Mouse (Mus musculus) liver, postnatal 0 days (tissue): ENCODE data around the gene Ap2s1. TPM values are rescaled to one million over a fixed set of nuclear protein-coding genes. Genes with fewer than 3 reads are reported as not detected.
A peak's percentile ranks its signal among the peaks of the same experiment; 100 is the strongest.
"Not testable (repeated sequence)": the region's sequence is repeated elsewhere in the genome, so short reads cannot be mapped to it uniquely, and the experiment has no call there.

ENCODE experiments used
- ATAC-seq: fragments of 200-750 bp; cut with Nextera tagmentation; 2 replicates; pipeline ENCODE4 v1.8.0; 2017; ENCODE audit warnings: mild to moderate bottlenecking, moderate library complexity
- DNase-seq: peaks from one replicate; pipeline ENCODE4 v3.0.0-alpha.2; 2016
- H3K27ac ChIP-seq: fragments of 300-500 bp; sonication (generic); 2 replicates; pipeline ENCODE4 v1.5.1; 2014; ENCODE audit warnings: antibody characterized with exemption, moderate library complexity, mild to moderate bottlenecking, low read depth
- H3K27me3 ChIP-seq: fragments of 300-500 bp; sonication (generic); 2 replicates; pipeline ENCODE4 v1.6.1; 2014; ENCODE audit warnings: low read length, control low read depth, mixed read lengths; ENCODE audit not compliant: insufficient read depth
- H3K36me3 ChIP-seq: fragments of 300-500 bp; sonication (generic); replicated peaks from 2 replicates; pipeline ENCODE4 v1.6.1; 2014; ENCODE audit warnings: mild to moderate bottlenecking, control low read depth, low read length, moderate library complexity, mixed read lengths; ENCODE audit not compliant: insufficient read depth
- H3K4me1 ChIP-seq: fragments of 300-500 bp; sonication (generic); 2 replicates; pipeline ENCODE4 v1.6.1; 2014; ENCODE audit warnings: antibody characterized with exemption, mild to moderate bottlenecking, control low read depth; ENCODE audit not compliant: insufficient read depth
- H3K4me2 ChIP-seq: fragments of 300-500 bp; sonication (generic); 2 replicates; pipeline ENCODE4 v1.6.1; 2014; ENCODE audit warnings: low read depth, mild to moderate bottlenecking, low read length, moderate library complexity, mixed read lengths
- H3K4me3 ChIP-seq: fragments of 300-500 bp; sonication (generic); 2 replicates; pipeline ENCODE4 v1.5.1; 2014; ENCODE audit warnings: low read depth, low read length
- H3K9ac ChIP-seq: fragments of 300-500 bp; sonication (generic); replicated peaks from 2 replicates; pipeline ENCODE4 v1.6.1; 2014; ENCODE audit warnings: mild to moderate bottlenecking, moderate library complexity
- H3K9me3 ChIP-seq: fragments of 300-500 bp; sonication (generic); 2 replicates; pipeline ENCODE4 v1.6.1; 2016; ENCODE audit warnings: mild to moderate bottlenecking, control low read depth, low read length, mixed read lengths
- CTCF ChIP-seq: sonication (generic); IDR thresholded peaks from 2 replicates; pipeline ENCODE4 v1.5.1; 2016; ENCODE audit warnings: antibody characterized with exemption, low read depth
- EP300 ChIP-seq: IDR thresholded peaks from 2 replicates; pipeline ENCODE4 v1.6.1; 2016; ENCODE audit warnings: antibody characterized with exemption, low read depth, mild to moderate bottlenecking
- WGBS: fragments of 180-500 bp; shearing (Covaris S2); extraction: QIAGEN DNeasy Blood & Tissue Kit; methylation state at CpG from one replicate; pipeline ENCODE4 v1.1.7; 2014; ENCODE audit not compliant: insufficient replicate concordance; 5-methylcytosine and 5-hydroxymethylcytosine counted together
- polyA plus RNA-seq: library from polyadenylated mRNA; unstranded; fragments of >200 nt; fragmentation: Nextera tagmentation; extraction: Ambion mirVana; gene quantifications from 2 replicates; pipeline ENCODE4 v1.2.1, GENCODE M21; 2015

Gene Ap2s1
- polyA plus RNA-seq, 1 experiment from 2014 or later, result 153 TPM

- Histone ChIP-seq H3K9ac (no peak overlapping the region), H3K36me3 (no peaks in the 10 kb centered on the region), H3K27me3 (no peaks in the 10 kb centered on the region), H3K4me2 (no peak overlapping the region), H3K27ac (no peak overlapping the region), H3K9me3 (no peaks in the 10 kb centered on the region), H3K4me3 (no peak overlapping the region), H3K4me1 (no peaks in the 10 kb centered on the region)
- DNase-seq (no peak), ATAC-seq (no peak)
- TF ChIP-seq CTCF (no peak), EP300 (no peak)
- WGBS, result 37% methylated on average over 9 of the region's 9 CpGs
Observed at GRCm38 (mm10) chr7:16708244-16708643, 30.0 kb upstream of the Ap2s1 start.

DNA sequence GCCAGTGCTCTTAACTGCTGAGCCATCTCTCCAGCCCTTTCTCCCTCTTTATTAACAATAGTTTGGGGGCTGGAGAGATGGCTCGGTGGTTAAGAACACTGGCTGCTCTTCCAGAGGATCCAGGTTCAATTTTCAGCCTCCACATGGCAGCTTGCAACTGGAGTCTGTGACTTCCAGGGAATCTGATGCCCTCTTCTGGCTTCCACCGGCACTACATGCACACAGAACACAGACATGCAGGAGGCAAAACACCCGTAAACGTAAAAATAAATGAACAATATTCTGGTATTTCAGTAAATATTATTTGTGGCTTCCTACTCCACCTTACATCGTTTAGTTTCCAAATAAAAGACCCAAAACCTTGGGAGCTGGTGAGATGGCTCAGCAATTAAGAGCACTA, 27.6 kb upstream of the Ap2s1 start:
- no peak for DNase-seq
- Histone ChIP-seq H3K27me3 (no peaks in the 10 kb centered on the region), H3K4me2 (no peak overlapping the region), H3K4me1 (no peaks in the 10 kb centered on the region), H3K9me3 (no peaks in the 10 kb centered on the region), H3K9ac (no peak overlapping the region), H3K36me3 (no peaks in the 10 kb centered on the region), H3K4me3 (no peak overlapping the region), H3K27ac (no peak overlapping the region)
- no peak for ATAC-seq
- no peak for TF ChIP-seq EP300
- TF ChIP-seq CTCF, result peak; percentile 44
- 64% methylated on average over 5 of the region's 5 CpGs for WGBS

- no peak overlapping the region for H3K27ac ChIP-seq
- 66% methylated on average over 13 of the region's 13 CpGs for WGBS
- no peak for ATAC-seq
- no peaks in the 10 kb centered on the region for H3K9me3 ChIP-seq
- no peaks in the 10 kb centered on the region for H3K4me1 ChIP-seq
- no peak overlapping the region for H3K9ac ChIP-seq
- H3K27me3 ChIP-seq, result no peaks in the 10 kb centered on the region
- H3K4me2 ChIP-seq, result no peak overlapping the region
- TF ChIP-seq CTCF (peak; percentile 41), EP300 (no peak)
- no peak for DNase-seq
- no peaks in the 10 kb centered on the region for H3K36me3 ChIP-seq
- H3K4me3 ChIP-seq, result no peak overlapping the region
Observed at GRCm38 (mm10) chr7:16712633-16713415, 25.4 kb upstream of the Ap2s1 start.

DNA sequence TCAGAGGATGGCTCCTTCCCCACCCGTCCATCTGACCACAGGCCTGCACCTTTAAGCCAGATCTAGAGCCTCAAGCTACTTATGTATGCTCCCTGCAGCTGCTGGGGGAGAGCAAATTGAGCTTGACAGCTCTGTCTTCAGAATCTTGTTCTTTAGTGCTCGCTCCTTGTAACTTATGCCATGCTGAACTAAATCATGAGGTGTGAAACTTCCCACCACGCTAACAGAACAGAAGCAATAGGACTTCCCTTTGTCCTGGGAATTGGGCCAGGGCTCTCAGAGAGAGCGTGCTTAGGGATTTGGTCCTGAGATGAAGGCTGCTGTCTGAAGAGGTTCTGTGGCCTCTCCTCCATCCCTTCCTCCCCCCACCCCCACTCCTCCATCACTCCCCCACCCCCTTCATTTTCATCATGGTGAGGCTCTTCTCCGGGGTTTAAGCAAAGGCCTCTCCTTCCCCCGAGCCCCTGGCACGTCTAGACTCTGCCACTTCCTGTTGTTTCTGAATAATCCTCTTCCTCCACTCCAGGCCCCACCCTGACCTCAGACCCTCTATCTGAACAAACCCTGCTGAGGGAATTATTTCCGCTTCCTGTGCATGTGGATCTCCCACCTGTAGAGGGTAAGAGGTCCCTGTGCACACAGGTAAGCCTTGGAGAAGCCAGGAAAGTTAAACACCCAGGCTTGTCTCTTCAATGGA, 21.6 kb upstream of the Ap2s1 start:
- 39% methylated on average over 8 of the region's 8 CpGs for WGBS
- DNase-seq, ATAC-seq: not testable (repeated sequence)

GRCm38 (mm10) chr7:16721629-16722028, 16.6 kb upstream of the Ap2s1 start, which contains the start of gene Ceacam9:
Ceacam9 (plus strand) TSS chr7:16721929.
- no peaks in the 10 kb centered on the region for H3K36me3 ChIP-seq
- H3K4me2 ChIP-seq, result no peak within 1 kb of the TSS
- H3K27me3 ChIP-seq, result no peaks in the 10 kb centered on the region
- DNase-seq (no peak), ATAC-seq (no peak)
- no peaks in the 10 kb centered on the region for H3K4me1 ChIP-seq
- no peak within 1 kb of the TSS for H3K9ac ChIP-seq
- H3K4me3 ChIP-seq, result no peak within 1 kb of the TSS
- H3K9me3 ChIP-seq, result no peaks in the 10 kb centered on the region
- no peak within 1 kb of the TSS for H3K27ac ChIP-seq
- TF ChIP-seq EP300 (no peak), CTCF (no peak)
- 70% methylated on average over 2 of the region's 2 CpGs for WGBS

More for the DNA sequence above, 21.6 kb upstream of the Ap2s1 start:
- not testable (repeated sequence) for H3K4me3 ChIP-seq, H3K36me3 ChIP-seq, H3K27me3 ChIP-seq, H3K27ac ChIP-seq, H3K4me1 ChIP-seq, H3K9me3 ChIP-seq, H3K4me2 ChIP-seq, H3K9ac ChIP-seq

DNA sequence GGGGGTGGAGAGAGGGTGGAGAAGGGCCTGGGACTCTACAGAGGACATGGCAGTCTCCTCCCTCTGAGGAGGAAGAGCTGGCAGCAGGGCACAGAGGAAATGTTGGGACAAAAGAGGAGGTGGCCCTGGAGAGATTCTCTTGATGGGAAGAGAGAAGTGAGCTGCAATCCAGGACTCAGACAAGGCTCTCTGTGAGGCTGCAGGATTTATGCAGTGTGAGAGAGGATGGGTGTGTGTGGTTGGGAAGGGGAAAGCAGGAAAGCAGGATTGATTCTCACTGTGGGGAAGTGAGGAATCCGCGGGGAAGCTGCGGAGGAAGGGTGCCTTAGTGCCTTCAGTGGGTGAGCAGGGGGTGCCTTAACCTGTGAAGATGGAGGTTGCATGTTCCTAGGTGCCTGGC, 15.7 kb upstream of the Ap2s1 start:
- H3K9ac ChIP-seq, ATAC-seq: not testable (repeated sequence)
- 20% methylated on average over 1 of the region's 3 CpGs for WGBS

More for the DNA sequence above, 15.7 kb upstream of the Ap2s1 start:
- not testable (repeated sequence) for H3K27ac ChIP-seq, H3K9me3 ChIP-seq, H3K27me3 ChIP-seq, H3K36me3 ChIP-seq, DNase-seq, H3K4me1 ChIP-seq, H3K4me3 ChIP-seq, H3K4me2 ChIP-seq
